Mouse (Mus musculus) CH12.LX (cell line): ENCODE data around the gene Pgam2. TPM values are rescaled to one million over a fixed set of nuclear protein-coding genes. Genes with fewer than 3 reads are reported as not detected.

ENCODE experiments used
- DNase-seq: peaks from one replicate; pipeline ENCODE4 v3.0.0-alpha.2; 2013; ENCODE audit errors: extremely low read depth
- H3K27ac ChIP-seq: 2 replicates; pipeline ENCODE4 v1.5.1; 2012; ENCODE audit warnings: low read depth, mild to moderate bottlenecking, control low read depth, moderate library complexity; ENCODE audit not compliant: insufficient read depth
- H3K27me3 ChIP-seq: replicated peaks from 2 replicates; pipeline ENCODE3; 2012; ENCODE audit warnings: inconsistent platforms
- H3K36me3 ChIP-seq, 2 experiments: replicated peaks in 1 of 2; 2 replicates each; pipeline versions ENCODE3 to v1.6.1; 2012; ENCODE audit warnings: inconsistent platforms in 1 of 2, low read length in 1 of 2, mild to moderate bottlenecking in 1 of 2, mixed read lengths in 1 of 2, moderate library complexity in 1 of 2; ENCODE audit not compliant: control insufficient read depth in 1 of 2, insufficient read depth in 1 of 2
- H3K4me1 ChIP-seq, 2 experiments: 2 replicates each; pipeline ENCODE4 v1.6.1; 2012; ENCODE audit warnings: inconsistent platforms in 1 of 2, moderate library complexity in 1 of 2; ENCODE audit not compliant: insufficient read depth in 2 of 2, control insufficient read depth in 1 of 2
- H3K4me2 ChIP-seq: 2 replicates; pipeline ENCODE4 v1.6.1; 2012; ENCODE audit warnings: low read depth, mild to moderate bottlenecking, control low read depth; ENCODE audit not compliant: poor library complexity, insufficient read depth, severe bottlenecking
- H3K4me3 ChIP-seq, 3 experiments: fragments of 150-350 bp in 1 of 3; sonication (generic) in 1 of 3; replicated peaks in 1 of 3; 2 replicates each; pipeline versions ENCODE3 to v1.5.1; 2011 to 2012; ENCODE audit warnings: low read depth in 2 of 3, low read length in 2 of 3, mild to moderate bottlenecking in 2 of 3, moderate library complexity in 2 of 3, control low read depth in 1 of 3, improper control_type of control experiment in 1 of 3, inconsistent platforms in 1 of 3, mixed read lengths in 1 of 3; ENCODE audit not compliant: poor library complexity in 1 of 3
- H3K79me2 ChIP-seq: replicated peaks from 2 replicates; pipeline ENCODE4 v1.6.1; 2012; ENCODE audit warnings: mild to moderate bottlenecking, moderate library complexity; ENCODE audit not compliant: control insufficient read depth, poor library complexity, insufficient read depth, severe bottlenecking; ENCODE audit errors: extremely low read depth
- H3K9ac ChIP-seq: 2 replicates; pipeline ENCODE4 v1.6.1; 2012; ENCODE audit warnings: low read depth, mild to moderate bottlenecking, control low read depth, moderate library complexity; ENCODE audit not compliant: insufficient read depth
- H3K9me3 ChIP-seq: replicated peaks from 2 replicates; pipeline ENCODE3; 2012; ENCODE audit warnings: low read length, inconsistent platforms, mixed read lengths
- BHLHE40 ChIP-seq: IDR thresholded peaks from 2 replicates; pipeline ENCODE4 v1.6.1; 2011; ENCODE audit warnings: mild to moderate bottlenecking, low read depth, low read length, improper control_type of control experiment
- CHD2 ChIP-seq: IDR thresholded peaks from 2 replicates; pipeline ENCODE4 v1.6.1; 2011; ENCODE audit warnings: low read length, improper control_type of control experiment
- ETS1 ChIP-seq: conservative IDR thresholded peaks from 2 replicates; pipeline ENCODE4 v1.6.1; 2012; ENCODE audit warnings: low read depth, mild to moderate bottlenecking, inconsistent platforms, low read length, improper control_type of control experiment, moderate library complexity
- GABPA ChIP-seq: IDR thresholded peaks from 2 replicates; pipeline ENCODE4 v1.6.1; 2012; ENCODE audit warnings: low read depth, low read length, improper control_type of control experiment, inconsistent platforms; ENCODE audit not compliant: insufficient replicate concordance
- HCFC1 ChIP-seq: IDR thresholded peaks from 2 replicates; pipeline ENCODE4 v1.6.1; 2012; ENCODE audit warnings: low read depth, mild to moderate bottlenecking, inconsistent platforms, low read length, improper control_type of control experiment
- KAT2A ChIP-seq: IDR thresholded peaks from 2 replicates; pipeline ENCODE4 v1.6.1; 2012; ENCODE audit warnings: low read length, improper control_type of control experiment, inconsistent platforms; ENCODE audit not compliant: insufficient replicate concordance
- MAFK ChIP-seq: IDR thresholded peaks from 2 replicates; pipeline ENCODE4 v1.6.1; 2011; ENCODE audit warnings: low read length, improper control_type of control experiment; ENCODE audit not compliant: insufficient replicate concordance
- MAX ChIP-seq: IDR thresholded peaks from 2 replicates; pipeline ENCODE4 v1.6.1; 2011; ENCODE audit warnings: low read length, improper control_type of control experiment
- MAZ ChIP-seq: IDR thresholded peaks from 2 replicates; pipeline ENCODE4 v1.6.1; 2012; ENCODE audit warnings: low read depth, mild to moderate bottlenecking, inconsistent platforms, low read length, improper control_type of control experiment, moderate library complexity
- MYC ChIP-seq: IDR thresholded peaks from 2 replicates; pipeline ENCODE4 v1.6.1; 2011; ENCODE audit warnings: low read depth, mild to moderate bottlenecking, improper control_type of control experiment, low read length
- NELFE ChIP-seq: IDR thresholded peaks from 2 replicates; pipeline ENCODE4 v1.6.1; 2011; ENCODE audit warnings: low read depth, low read length, improper control_type of control experiment
- POLR2AphosphoS2 ChIP-seq: IDR thresholded peaks from 2 replicates; pipeline ENCODE4 v1.6.1; 2011; ENCODE audit warnings: low read depth, low read length, improper control_type of control experiment
- TBP ChIP-seq: conservative IDR thresholded peaks from 2 replicates; pipeline ENCODE4 v1.6.1; 2011; ENCODE audit warnings: low read depth, low read length, improper control_type of control experiment
- USF1 ChIP-seq: IDR thresholded peaks from 2 replicates; pipeline ENCODE4 v1.6.1; 2014; ENCODE audit warnings: low read depth, mild to moderate bottlenecking, inconsistent platforms, low read length, improper control_type of control experiment
- USF2 ChIP-seq: conservative IDR thresholded peaks from 2 replicates; pipeline ENCODE4 v1.6.1; 2011; ENCODE audit warnings: low read depth, low read length, improper control_type of control experiment
- dilution Hi-C: fragments of 300-500 bp; cut with MboI; formaldehyde crosslinking; loops from 2 replicates; pipeline ENCODE4 v1.14.3; 2020; ENCODE audit warnings: low sequenced_read_pairs; ENCODE audit not compliant: extremely low pct_unique_long_range_greater_than_20kb, extremely low pct_ligation_motif_present
- in situ Hi-C: fragments of 300-500 bp; cut with MboI; formaldehyde crosslinking; loops from 3 replicates; pipeline ENCODE4 v1.14.3; 2019; ENCODE audit warnings: low sequenced_read_pairs, low pct_ligation_motif_present, low pct_unique_long_range_greater_than_20kb, mixed read lengths
- polyA plus RNA-seq: library from polyadenylated mRNA; unstranded; fragments of >175 nt; gene quantifications from 2 replicates; pipeline ENCODE4 v1.2.1, GENCODE M21; 2012; ENCODE audit warnings: low read depth; ENCODE audit not compliant: insufficient read length
- total RNA-seq, 2 experiments: library from RNA; depleted of rRNA; stranded (reverse); fragments of 300-350 nt in 1 of 2; fragments of >200 nt in 1 of 2; gene quantifications; 2 replicates each; pipeline ENCODE4 v1.2.3; 2012 to 2014

Gene Pgam2
- total and polyA plus RNA-seq, 3 experiments = 0.64 to 2.5 TPM; not detected in 1

- no peak for DNase-seq
- Histone ChIP-seq H3K79me2 (no peaks in the 10 kb centered on the region), H3K36me3 (no peaks in the 10 kb centered on the region), H3K27me3 (no peaks in the 10 kb centered on the region), H3K27ac (no peak overlapping the region), H3K4me3 (no peak overlapping the region), H3K9me3 (peaks cover 8% of the 10 kb centered on the region), H3K9ac (no peak overlapping the region), H3K4me2 (no peak overlapping the region), H3K4me1 (peaks cover 4 to 7% of the 10 kb centered on the region in 2 experiments; a peak in 2 of 4 replicates)
- in situ Hi-C loops = no loop called here
- 0 out of 2 replicates have a peak, but pooled peaks have one; percentile 35 for TF ChIP-seq MAFK
- TF ChIP-seq NELFE = no peak
- dilution Hi-C loops = no loop called here
Observed at GRCm38 (mm10) chr11:5807956-5808355, 4.4 kb upstream of the Pgam2 start.

GRCm38 (mm10) chr11:5805711-5806110 lies 2.2 kb upstream of the Pgam2 start:
- dilution Hi-C loops = no loop called here
- Histone ChIP-seq H3K4me1 (peaks cover 13 to 21% of the 10 kb centered on the region in 2 experiments; a peak in 3 of 4 replicates), H3K79me2 (no peaks in the 10 kb centered on the region), H3K9me3 (peaks cover 8% of the 10 kb centered on the region), H3K4me2 (no peak overlapping the region), H3K36me3 (peaks cover 10 to 14% of the 10 kb centered on the region in 2 experiments), H3K9ac (no peak overlapping the region)
- no peak for DNase-seq
- TF ChIP-seq BHLHE40 (no peak), MAZ (no peak), ETS1 (no peak), USF2 (no peak), NELFE (no peak), MYC (no peak), KAT2A (no peak), TBP (no peak), HCFC1 (no peak), MAX (no peak), GABPA (no peak)
- TF ChIP-seq, all 38 proteins: peak for 0
- no peak overlapping the region for H3K4me3 ChIP-seq
- in situ Hi-C loops = no loop called here
- H3K27ac ChIP-seq = no peak overlapping the region
- H3K27me3 ChIP-seq = no peaks in the 10 kb centered on the region

- Histone ChIP-seq H3K9me3 (peaks cover 8% of the 10 kb centered on the region), H3K4me1 (peaks cover 13 to 21% of the 10 kb centered on the region in 2 experiments; a peak in 3 of 4 replicates), H3K4me3 (no peak overlapping the region), H3K4me2 (no peak overlapping the region), H3K36me3 (peaks cover 26 to 30% of the 10 kb centered on the region in 2 experiments), H3K27me3 (no peaks in the 10 kb centered on the region), H3K79me2 (no peaks in the 10 kb centered on the region), H3K27ac (no peak overlapping the region), H3K9ac (no peak overlapping the region)
- in situ Hi-C loops (no loop called here), dilution Hi-C loops (no loop called here)
- no peak for DNase-seq
- no peak for TF ChIP-seq USF1
- TF ChIP-seq POLR2AphosphoS2 = no peak; the same call in none of the 2 replicates
- 0 out of 2 replicates have a peak, but pooled peaks have one; percentile 7 for TF ChIP-seq CHD2
Observed at GRCm38 (mm10) chr11:5804174-5804573, 641 bp upstream of the Pgam2 start.
